Comparison of ENCODE assay signal across 8 mouse cellular contexts in genomic region chr16:17202549-17202948, GRCm38 (mm10). TPM values are rescaled to one million over a fixed set of nuclear protein-coding genes. Genes with fewer than 3 reads are reported as not detected.
DNase-seq lines count a peak whose midpoint lies in the region; ATAC-seq and TF ChIP-seq lines count a peak whose summit lies in the region.

Gene Ube2l3, minus strand, starts transcription at chr16:17202649.

- H3K9me3 ChIP-seq in erythroblast, embryonic 14.5 days (ENCODE audit: control insufficient read depth, low read length), result no peaks in the 10 kb centered on the region
- 0 out of 2 replicates have a peak, but pooled peaks cover 2% of the 10 kb centered on the region for H3K9me3 ChIP-seq in limb, embryonic 13.5 days

- TF ChIP-seq CTCF in testis, adult 2 months (IDR thresholded peaks at IDR 0.05; ENCODE audit: control insufficient read depth, insufficient read depth, insufficient replicate concordance, low read depth, low read length), result no peak
- no peak for TF ChIP-seq CTCF in small intestine, adult 2 months (IDR thresholded peaks at IDR 0.05; ENCODE audit: extremely low read depth, insufficient read length, insufficient replicate concordance, low read depth, low read length)

- intact Hi-C loops in heart, postnatal 25 days (cut with DNase I), result no loop called here

- no peak within 1 kb of the TSS; the same call in 1 of the 2 replicates for H3K9ac ChIP-seq in limb, embryonic 13.5 days

- no peak within 1 kb of the TSS; the same call in 1 of the 2 replicates for H3K27ac ChIP-seq in testis, adult 2 months (ENCODE audit: control insufficient read depth, insufficient read depth, low read depth, low read length)
- H3K27ac ChIP-seq in limb, embryonic 13.5 days, result 0 out of 2 replicates have a peak within 1 kb of the TSS, but pooled peaks have one; percentile 2
- no peak within 1 kb of the TSS for H3K27ac ChIP-seq in small intestine, adult 2 months (ENCODE audit: insufficient read depth, low read depth, low read length)

- WGBS in limb, embryonic 13.5 days, result 91% methylated on average over 1 of the region's 1 CpGs
- 95% methylated on average over 1 of the region's 1 CpGs for WGBS in small intestine, adult 2 months

- DNase-seq in testis, postnatal 10 days (ENCODE audit: low spot score), result no peak
- DNase-seq in heart, postnatal 25 days (ENCODE audit: low spot score), result no peak
- DNase-seq in right cerebral cortex, postnatal 36 days (ENCODE audit: low spot score in 2 of 2), result no peak
- no peak for DNase-seq in cerebellum, postnatal 14 days

- H3K27me3 ChIP-seq in testis, adult 2 months (ENCODE audit: control insufficient read depth, insufficient read depth, low read length), result no peaks in the 10 kb centered on the region
- H3K27me3 ChIP-seq in erythroblast, embryonic 14.5 days (ENCODE audit: control insufficient read depth), result peaks cover 14% of the 10 kb centered on the region
- peaks cover 11% of the 10 kb centered on the region for H3K27me3 ChIP-seq in limb, embryonic 13.5 days
- no peaks in the 10 kb centered on the region for H3K27me3 ChIP-seq in small intestine, adult 2 months (ENCODE audit: control insufficient read depth, insufficient read depth, low read length)

- ATAC-seq in limb, embryonic 13.5 days (ENCODE audit: low FRiP score, low read depth), result no peak

- no peaks in the 10 kb centered on the region for H3K36me3 ChIP-seq in testis, adult 2 months (ENCODE audit: control insufficient read depth, insufficient read depth, low read length)
- peaks cover 14% of the 10 kb centered on the region for H3K36me3 ChIP-seq in erythroblast, embryonic 14.5 days (ENCODE audit: control insufficient read depth)
- no peaks in the 10 kb centered on the region; the same call in 1 of the 2 replicates for H3K36me3 ChIP-seq in limb, embryonic 13.5 days
- peaks cover 2% of the 10 kb centered on the region; the same call in 1 of the 2 replicates for H3K36me3 ChIP-seq in small intestine, adult 2 months (ENCODE audit: control insufficient read depth, insufficient read depth, low read length)

- TF ChIP-seq POLR2A in testis, adult 2 months (IDR thresholded peaks at IDR 0.05; ENCODE audit: control insufficient read depth, low read depth, low read length), result no peak
- TF ChIP-seq POLR2A in small intestine, adult 2 months (IDR thresholded peaks at IDR 0.05; ENCODE audit: low read depth, low read length), result no peak

- peak within 1 kb of the TSS; percentile 86 for H3K4me2 ChIP-seq in limb, embryonic 13.5 days (replicated peaks)

- H3K4me3 ChIP-seq in testis, adult 2 months (ENCODE audit: control insufficient read depth, low read depth, low read length), result peak within 1 kb of the TSS; percentile 86
- H3K4me3 ChIP-seq in erythroblast, embryonic 14.5 days (replicated peaks), result peak within 1 kb of the TSS; percentile 99
- H3K4me3 ChIP-seq in limb, embryonic 13.5 days, result peak within 1 kb of the TSS; percentile 98
- peak within 1 kb of the TSS; percentile 95 for H3K4me3 ChIP-seq in small intestine, adult 2 months (ENCODE audit: low read depth, low read length)

- H3K4me1 ChIP-seq in testis, adult 2 months (ENCODE audit: control insufficient read depth, insufficient read depth, low read length), result peaks cover 3% of the 10 kb centered on the region
- H3K4me1 ChIP-seq in erythroblast, embryonic 14.5 days (ENCODE audit: control insufficient read depth), result peaks cover 33% of the 10 kb centered on the region
- peaks cover 13% of the 10 kb centered on the region for H3K4me1 ChIP-seq in limb, embryonic 13.5 days
- peaks cover 2% of the 10 kb centered on the region for H3K4me1 ChIP-seq in small intestine, adult 2 months (ENCODE audit: control insufficient read depth, insufficient read depth, insufficient read length, low read length)

RNA-seq across cellular contexts. Expression of gene Ube2l3, which starts in this region (rescaled TPM):
- polyA plus RNA-seq in testis, adult 2 months (2012; rRNA removed), result 65.9 and 80.1 TPM in 2 replicates
- polyA plus RNA-seq in erythroblast, embryonic 14.5 days (2012), result 11.7 and 11.9 TPM in 2 replicates
- 100 to 1,000 TPM; 102 to 113 TPM for total RNA-seq in heart, postnatal 25 days (2021)
- 356 and 360 TPM in 2 replicates for polyA plus RNA-seq in limb, embryonic 13.5 days (2015; fragmentation: Nextera tagmentation; extraction: Ambion mirVana)
- polyA plus RNA-seq in small intestine, adult 2 months (2012; rRNA removed), result 24.3 and 62.7 TPM in 2 replicates
